Mouse (Mus musculus) liver, postnatal 0 days (tissue): ENCODE measurements around the gene Rbpj. TPM values are rescaled to one million over a fixed set of nuclear protein-coding genes. Genes with fewer than 3 reads are reported as not detected.

Experiments used
- ATAC-seq: fragments of 200-750 bp; cut with Nextera tagmentation; 2 replicates; pipeline ENCODE4 v1.8.0; 2017; ENCODE audit warnings: mild to moderate bottlenecking, moderate library complexity
- DNase-seq: peaks from one replicate; pipeline ENCODE4 v3.0.0-alpha.2; 2016
- H3K27ac ChIP-seq: fragments of 300-500 bp; sonication (generic); 2 replicates; pipeline ENCODE4 v1.5.1; 2014; ENCODE audit warnings: antibody characterized with exemption, moderate library complexity, mild to moderate bottlenecking, low read depth
- H3K27me3 ChIP-seq: fragments of 300-500 bp; sonication (generic); 2 replicates; pipeline ENCODE4 v1.6.1; 2014; ENCODE audit warnings: low read length, control low read depth, mixed read lengths; ENCODE audit not compliant: insufficient read depth
- H3K36me3 ChIP-seq: fragments of 300-500 bp; sonication (generic); replicated peaks from 2 replicates; pipeline ENCODE4 v1.6.1; 2014; ENCODE audit warnings: mild to moderate bottlenecking, control low read depth, low read length, moderate library complexity, mixed read lengths; ENCODE audit not compliant: insufficient read depth
- H3K4me1 ChIP-seq: fragments of 300-500 bp; sonication (generic); 2 replicates; pipeline ENCODE4 v1.6.1; 2014; ENCODE audit warnings: antibody characterized with exemption, mild to moderate bottlenecking, control low read depth; ENCODE audit not compliant: insufficient read depth
- H3K4me2 ChIP-seq: fragments of 300-500 bp; sonication (generic); 2 replicates; pipeline ENCODE4 v1.6.1; 2014; ENCODE audit warnings: low read depth, mild to moderate bottlenecking, low read length, moderate library complexity, mixed read lengths
- H3K4me3 ChIP-seq: fragments of 300-500 bp; sonication (generic); 2 replicates; pipeline ENCODE4 v1.5.1; 2014; ENCODE audit warnings: low read depth, low read length
- H3K9ac ChIP-seq: fragments of 300-500 bp; sonication (generic); replicated peaks from 2 replicates; pipeline ENCODE4 v1.6.1; 2014; ENCODE audit warnings: mild to moderate bottlenecking, moderate library complexity
- H3K9me3 ChIP-seq: fragments of 300-500 bp; sonication (generic); 2 replicates; pipeline ENCODE4 v1.6.1; 2016; ENCODE audit warnings: mild to moderate bottlenecking, control low read depth, low read length, mixed read lengths
- CTCF ChIP-seq: sonication (generic); IDR thresholded peaks from 2 replicates; pipeline ENCODE4 v1.5.1; 2016; ENCODE audit warnings: antibody characterized with exemption, low read depth
- EP300 ChIP-seq: IDR thresholded peaks from 2 replicates; pipeline ENCODE4 v1.6.1; 2016; ENCODE audit warnings: antibody characterized with exemption, low read depth, mild to moderate bottlenecking
- WGBS: fragments of 180-500 bp; shearing (Covaris S2); extraction: QIAGEN DNeasy Blood & Tissue Kit; methylation state at CpG from one replicate; pipeline ENCODE4 v1.1.7; 2014; ENCODE audit not compliant: insufficient replicate concordance; 5-methylcytosine and 5-hydroxymethylcytosine counted together
- polyA plus RNA-seq: library from polyadenylated mRNA; unstranded; fragments of >200 nt; fragmentation: Nextera tagmentation; extraction: Ambion mirVana; gene quantifications from 2 replicates; pipeline ENCODE4 v1.2.1, GENCODE M21; 2015

Rbpj gene
- polyA plus RNA-seq, 1 experiment from 2014 or later, result 6.1 TPM

- H3K4me3 ChIP-seq, result no peak overlapping the region
- TF ChIP-seq CTCF (no peak), EP300 (no peak)
- H3K36me3 ChIP-seq, result no peaks in the 10 kb centered on the region
- 75% methylated on average over 5 of the region's 5 CpGs for WGBS
- no peak for ATAC-seq
- DNase-seq, result no peak
- no peaks in the 10 kb centered on the region for H3K9me3 ChIP-seq
- H3K9ac ChIP-seq, result no peak overlapping the region
- peaks cover 11% of the 10 kb centered on the region for H3K4me1 ChIP-seq
- H3K4me2 ChIP-seq, result no peak overlapping the region
- no peak overlapping the region for H3K27ac ChIP-seq
- H3K27me3 ChIP-seq, result no peaks in the 10 kb centered on the region
Observed at GRCm38 (mm10) chr5:53593080-53593688, 127.2 kb downstream of the Rbpj start.

- Histone ChIP-seq H3K4me3 (no peak overlapping the region), H3K27ac (peak overlapping the region; percentile 34; the same call in 1 of the 2 replicates), H3K9me3 (no peaks in the 10 kb centered on the region), H3K27me3 (no peaks in the 10 kb centered on the region), H3K36me3 (no peaks in the 10 kb centered on the region), H3K9ac (no peak overlapping the region), H3K4me1 (peaks cover 7% of the 10 kb centered on the region), H3K4me2 (peak overlapping the region; percentile 35; the same call in 1 of the 2 replicates)
- ATAC-seq, result no peak
- 23% methylated on average over 4 of the region's 4 CpGs for WGBS
- no peak for TF ChIP-seq EP300
- peak; percentile 69 for TF ChIP-seq CTCF
- DNase-seq, result peak; percentile 21
Observed at GRCm38 (mm10) chr5:53594274-53594673, 128.3 kb downstream of the Rbpj start.

- Histone ChIP-seq H3K27ac (no peak overlapping the region), H3K4me3 (no peak overlapping the region), H3K27me3 (no peaks in the 10 kb centered on the region), H3K9ac (no peak overlapping the region), H3K4me2 (no peak overlapping the region), H3K9me3 (no peaks in the 10 kb centered on the region), H3K36me3 (no peaks in the 10 kb centered on the region), H3K4me1 (peaks cover 5% of the 10 kb centered on the region)
- ATAC-seq, result no peak
- DNase-seq, result no peak
- TF ChIP-seq EP300 (no peak), CTCF (peak; percentile 55)
Observed at GRCm38 (mm10) chr5:53598510-53598909, 132.6 kb downstream of the Rbpj start.

GRCm38 (mm10) chr5:53599116-53599515 lies 133.2 kb downstream of the Rbpj start:
- ATAC-seq (no peak), DNase-seq (no peak)
- no peak overlapping the region for H3K9ac ChIP-seq
- no peaks in the 10 kb centered on the region for H3K9me3 ChIP-seq
- no peaks in the 10 kb centered on the region for H3K27me3 ChIP-seq
- no peak overlapping the region for H3K27ac ChIP-seq
- peaks cover 3% of the 10 kb centered on the region for H3K4me1 ChIP-seq
- 69% methylated on average over 1 of the region's 1 CpGs for WGBS
- H3K4me3 ChIP-seq, result no peak overlapping the region
- TF ChIP-seq CTCF (no peak), EP300 (no peak)
- H3K36me3 ChIP-seq, result no peaks in the 10 kb centered on the region
- no peak overlapping the region for H3K4me2 ChIP-seq

GRCm38 (mm10) chr5:53602194-53602593 lies 136.2 kb downstream of the Rbpj start:
- TF ChIP-seq CTCF (no peak), EP300 (no peak)
- no peaks in the 10 kb centered on the region; the same call in 1 of the 2 replicates for H3K4me1 ChIP-seq
- no peak for ATAC-seq
- no peak overlapping the region for H3K27ac ChIP-seq
- H3K4me2 ChIP-seq, result no peak overlapping the region
- no peaks in the 10 kb centered on the region for H3K27me3 ChIP-seq
- H3K4me3 ChIP-seq, result no peak overlapping the region
- H3K36me3 ChIP-seq, result no peaks in the 10 kb centered on the region
- DNase-seq, result no peak
- H3K9me3 ChIP-seq, result no peaks in the 10 kb centered on the region
- 91% methylated on average over 8 of the region's 8 CpGs for WGBS
- no peak overlapping the region for H3K9ac ChIP-seq

- Histone ChIP-seq H3K27ac (no peak overlapping the region), H3K4me2 (no peak overlapping the region), H3K4me3 (no peak overlapping the region), H3K9me3 (no peaks in the 10 kb centered on the region), H3K9ac (no peak overlapping the region), H3K36me3 (no peaks in the 10 kb centered on the region), H3K27me3 (no peaks in the 10 kb centered on the region), H3K4me1 (0 out of 2 replicates have a peak, but pooled peaks cover 3% of the 10 kb centered on the region)
- ATAC-seq (no peak), DNase-seq (no peak)
- TF ChIP-seq EP300 (no peak), CTCF (no peak)
- 50% methylated on average over 4 of the region's 4 CpGs for WGBS
Observed at GRCm38 (mm10) chr5:53605450-53605849, 139.5 kb downstream of the Rbpj start.
